Mouse (Mus musculus) gonadal fat pad, adult 2 months (tissue): ENCODE data around the gene Mgat3. TPM values are rescaled to one million over a fixed set of nuclear protein-coding genes. Genes with fewer than 3 reads are reported as not detected.

Source experiments
- DNase-seq: peaks from one replicate; pipeline ENCODE4 v3.0.0-alpha.2; 2012; ENCODE audit warnings: low read depth
- polyA plus RNA-seq: library from polyadenylated mRNA; depleted of rRNA; stranded (reverse); fragments of >200 nt; gene quantifications from 2 replicates; pipeline ENCODE4 v1.2.3, GENCODE M21; 2012

Mgat3 gene
- polyA plus RNA-seq, 1 experiment: 10.2 TPM

DNA sequence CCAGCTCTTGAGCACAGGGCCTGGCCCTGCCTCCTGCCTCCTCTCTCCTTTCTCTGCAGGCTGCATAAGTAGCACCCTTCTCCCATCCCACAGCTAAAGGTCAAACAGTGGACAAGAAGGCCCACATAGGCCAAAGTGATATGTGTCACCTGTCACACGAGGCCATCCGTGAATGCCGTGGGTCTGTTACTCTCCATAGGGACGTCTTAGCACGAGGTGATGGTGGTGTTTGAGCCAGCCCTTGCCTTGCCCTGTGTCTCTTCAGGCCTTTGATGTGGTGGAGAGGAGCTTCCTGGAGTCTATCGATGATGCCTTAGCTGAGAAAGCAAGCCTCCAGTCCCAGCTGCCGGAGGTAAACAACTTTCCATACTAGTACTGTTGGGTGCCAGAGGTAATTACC lies 24.0 kb upstream of the Mgat3 start:
- DNase-seq: no peak

DNA sequence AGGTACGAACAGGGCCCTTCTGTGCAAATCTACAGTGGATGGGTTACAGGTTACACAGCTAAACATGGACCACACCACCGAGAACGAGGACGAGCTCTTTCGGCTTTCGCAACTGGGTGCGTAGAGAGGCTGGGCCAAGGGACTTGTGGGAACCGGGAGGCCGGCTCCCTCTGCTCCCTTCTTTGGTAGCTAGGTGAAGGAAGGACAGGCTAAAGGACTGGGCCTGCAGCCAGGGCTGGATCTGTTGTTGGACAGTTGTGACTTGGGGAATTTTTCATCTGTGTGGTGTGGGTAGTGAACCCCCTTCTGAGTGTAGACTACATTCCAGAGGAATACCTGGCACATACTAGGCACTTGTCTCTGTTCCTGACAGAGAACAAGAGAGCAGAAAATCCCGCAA lies 20.9 kb upstream of the Mgat3 start:
- no peak for DNase-seq

DNA sequence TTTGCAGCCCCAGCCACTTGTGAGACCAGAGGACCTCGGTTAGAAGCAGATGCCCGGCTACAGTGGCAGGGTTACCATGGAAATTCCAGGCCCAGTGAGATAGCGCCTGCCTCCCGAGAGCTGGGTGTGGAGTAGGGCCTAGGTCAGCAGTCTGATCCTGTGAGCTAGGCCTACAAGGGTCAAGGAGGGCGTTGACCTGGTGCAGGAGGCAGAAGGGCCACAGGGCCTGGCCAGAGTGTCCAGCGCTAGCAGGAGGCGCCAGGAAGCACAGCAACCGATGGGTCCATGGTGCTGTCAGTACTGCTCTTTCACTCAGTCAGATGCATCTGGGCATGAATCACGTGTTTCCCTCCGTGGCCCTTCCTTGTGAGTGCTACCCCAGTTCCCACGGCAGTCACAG lies 19.8 kb upstream of the Mgat3 start:
- DNase-seq: no peak

DNA sequence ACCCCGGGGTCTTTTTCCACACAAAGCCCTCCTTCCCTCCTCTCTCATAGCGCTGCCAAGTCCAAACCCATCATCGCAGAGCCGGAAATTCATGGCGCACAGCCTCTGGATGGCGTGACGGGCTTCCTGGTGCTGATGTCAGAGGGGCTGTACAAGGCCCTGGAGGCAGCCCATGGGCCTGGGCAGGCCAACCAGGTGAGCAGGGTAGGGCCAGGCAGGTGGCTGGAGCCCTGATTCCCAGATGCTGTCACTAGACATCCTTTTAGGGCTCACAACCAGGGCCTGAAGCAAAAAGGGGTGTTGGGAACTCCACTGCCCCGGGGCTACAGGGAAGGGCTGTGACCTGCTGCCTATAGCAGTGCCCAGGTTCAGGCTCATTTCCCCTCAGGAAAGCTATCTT lies 17.8 kb upstream of the Mgat3 start:
- no peak for DNase-seq

DNA sequence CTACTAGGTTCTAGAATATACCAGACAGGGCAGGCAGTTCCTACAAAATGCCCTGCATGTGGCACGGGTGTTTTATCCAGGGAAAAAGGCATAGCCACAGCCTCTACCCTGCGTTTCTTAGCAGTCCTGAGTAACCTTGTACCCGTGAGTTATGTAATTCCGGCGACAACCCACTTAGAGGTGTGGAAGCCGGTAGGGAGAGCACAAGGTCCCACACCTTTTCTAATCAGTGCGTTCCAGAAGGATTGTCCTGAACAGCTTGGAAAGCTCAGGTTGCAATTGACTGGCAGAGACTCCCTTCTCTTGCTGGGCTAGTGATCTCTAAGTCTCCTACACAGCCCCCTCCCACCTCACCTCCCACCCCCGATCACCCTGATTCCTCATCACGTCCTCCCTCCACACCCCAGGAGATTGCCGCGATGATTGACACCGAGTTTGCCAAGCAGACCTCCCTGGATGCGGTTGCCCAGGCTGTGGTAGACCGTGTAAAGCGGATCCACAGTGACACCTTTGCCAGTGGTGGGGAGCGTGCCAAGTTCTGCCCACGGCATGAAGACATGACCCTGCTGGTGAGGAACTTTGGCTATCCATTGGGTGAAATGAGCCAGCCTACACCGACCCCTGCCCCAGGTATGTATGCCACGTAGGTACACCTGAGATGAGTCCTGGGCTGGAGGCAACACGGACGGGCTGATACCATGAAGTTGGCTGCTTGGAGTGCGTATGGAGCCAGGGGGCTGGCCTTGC lies 16.2 kb upstream of the Mgat3 start:
- no peak for DNase-seq

DNA sequence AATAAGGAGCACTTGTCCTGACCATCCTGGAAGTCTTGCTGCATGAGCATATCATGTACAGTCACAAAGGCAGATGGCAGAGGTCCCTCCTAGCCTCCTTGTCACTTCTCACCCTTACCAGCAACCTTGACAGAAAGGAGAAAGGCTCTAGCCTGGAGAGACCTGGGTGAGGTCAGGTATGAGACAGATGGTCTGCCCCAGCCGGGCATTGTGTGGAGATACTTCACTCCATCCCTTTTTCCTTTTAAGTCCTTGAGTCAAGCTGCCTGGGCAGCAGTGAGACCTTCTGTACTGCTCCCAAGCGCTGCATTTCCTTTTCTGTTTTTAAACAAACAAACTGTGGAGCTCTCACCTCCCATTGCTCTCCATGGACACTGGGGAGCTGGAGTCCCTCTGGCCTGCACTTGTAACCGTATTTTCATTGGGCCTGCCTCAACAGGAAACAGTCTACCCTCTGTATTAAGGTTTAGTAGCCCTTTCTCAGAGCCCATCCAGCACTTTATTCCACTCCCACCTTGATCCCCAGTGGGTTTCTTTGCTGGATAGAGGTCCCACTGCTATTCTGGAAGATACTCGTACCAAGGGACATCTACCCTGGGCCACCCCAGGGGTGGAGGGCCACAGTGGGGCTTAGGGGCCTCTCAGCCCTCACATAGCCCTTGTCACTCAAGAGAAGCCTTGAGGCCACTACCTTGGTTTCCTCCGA lies 15.4 kb upstream of the Mgat3 start:
- DNase-seq: no peak

DNA sequence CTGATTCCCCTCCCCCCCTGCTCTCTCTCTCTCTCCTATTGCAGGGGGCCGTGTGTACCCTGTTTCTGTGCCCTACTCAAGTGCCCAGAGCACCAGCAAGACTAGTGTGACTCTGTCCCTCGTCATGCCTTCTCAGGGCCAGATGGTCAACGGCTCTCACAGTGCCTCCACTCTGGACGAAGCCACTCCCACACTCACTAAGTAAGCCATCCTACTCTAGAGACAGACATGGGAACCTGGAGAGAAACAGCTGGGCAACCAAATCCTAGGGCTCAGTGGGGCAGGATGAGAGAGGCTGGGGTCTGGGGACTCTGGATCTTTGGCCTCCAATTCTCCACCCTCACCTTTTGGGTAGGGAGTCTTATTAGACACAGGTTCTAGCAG lies 14.8 kb upstream of the Mgat3 start:
- no peak for DNase-seq

DNA sequence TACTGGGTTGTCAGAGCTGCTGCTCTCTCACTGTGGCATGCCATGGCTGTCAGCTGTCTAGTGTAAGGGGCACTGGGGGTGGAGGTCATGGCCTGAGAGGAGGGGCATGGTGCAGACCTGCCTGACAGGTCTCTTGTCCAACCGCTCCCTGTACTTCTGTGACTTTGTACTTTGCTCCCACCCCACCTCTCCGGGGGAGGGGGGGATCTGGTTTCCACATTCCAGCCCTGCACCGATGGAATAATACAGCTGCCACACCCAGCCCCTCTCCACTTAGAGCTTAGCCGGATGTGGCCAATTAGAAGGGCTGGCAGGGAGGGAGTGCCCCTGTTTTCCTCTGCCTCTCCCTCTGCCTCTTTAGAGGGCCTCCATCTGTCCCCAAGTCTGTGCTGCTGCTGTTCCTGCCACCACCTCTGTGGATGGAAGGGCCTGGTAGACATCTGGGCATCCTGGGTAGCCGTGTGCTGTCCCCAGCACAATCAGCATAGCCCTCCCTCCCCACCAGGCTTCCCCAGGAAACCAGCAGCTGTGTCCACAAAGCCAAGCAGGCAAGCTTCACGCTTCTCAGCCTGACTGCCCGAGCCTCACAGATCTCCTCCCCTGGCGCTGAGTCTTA lies 14.1 kb upstream of the Mgat3 start:
- DNase-seq: no peak

DNA sequence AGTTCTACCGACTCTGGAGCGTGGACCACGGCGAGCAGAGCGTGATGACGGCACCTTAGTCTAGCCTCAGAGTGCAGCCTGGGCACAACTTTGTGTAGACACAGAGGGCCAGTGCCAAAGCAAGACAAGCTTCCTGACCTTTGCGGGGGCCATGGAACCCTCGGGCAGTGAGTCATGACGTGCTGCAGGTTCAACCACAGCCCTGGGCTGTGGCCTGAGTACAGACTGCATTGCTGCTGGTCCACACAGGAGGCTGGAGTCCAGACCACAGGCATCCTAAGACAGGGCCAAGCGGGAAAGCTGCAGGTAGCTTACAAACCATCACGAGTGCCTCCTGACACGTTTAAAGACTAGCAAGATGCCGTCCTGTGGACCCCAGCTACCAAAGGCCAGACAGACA lies 13.3 kb upstream of the Mgat3 start:
- DNase-seq: no peak

DNA sequence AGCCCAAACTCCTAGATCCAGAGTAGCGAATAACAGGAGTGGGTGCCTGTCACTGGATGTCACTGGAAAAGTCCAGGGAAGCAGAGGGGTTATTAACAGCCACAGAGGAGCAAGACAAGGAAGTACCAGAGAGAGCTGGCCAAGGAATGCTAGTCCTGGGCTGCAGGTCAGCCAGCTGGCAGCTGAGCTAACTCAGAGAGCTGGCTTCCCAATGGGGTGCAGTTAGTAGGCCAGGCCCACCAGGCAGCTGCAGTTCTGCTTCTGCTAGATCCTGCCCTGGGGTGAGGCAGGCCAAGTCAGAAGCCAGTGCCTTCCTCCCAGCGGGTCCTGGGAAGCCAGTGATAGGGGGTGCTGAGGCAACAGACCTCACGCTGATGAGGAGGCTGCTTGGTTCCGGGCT lies 12.8 kb upstream of the Mgat3 start:
- no peak for DNase-seq

DNA sequence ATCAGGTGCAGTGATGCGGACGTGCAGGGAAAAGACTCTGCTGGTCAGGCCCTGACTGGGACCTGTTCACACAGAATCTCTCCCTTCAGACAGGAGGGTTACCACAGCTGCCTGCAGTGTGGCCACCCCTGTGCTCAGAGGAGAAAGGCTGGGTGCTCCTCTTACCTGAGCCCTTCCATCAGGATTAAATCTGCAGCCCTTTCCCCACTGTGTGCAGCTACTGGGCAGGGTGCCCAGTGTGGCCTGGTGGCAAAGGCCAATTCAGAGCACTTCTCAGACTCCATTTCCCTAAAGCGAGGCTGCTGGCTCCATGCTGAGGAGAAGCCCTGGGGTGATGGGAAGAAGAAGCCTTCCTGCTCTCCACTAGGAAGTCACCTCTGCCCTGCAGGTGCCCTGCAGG lies 12.3 kb upstream of the Mgat3 start:
- DNase-seq: no peak

DNA sequence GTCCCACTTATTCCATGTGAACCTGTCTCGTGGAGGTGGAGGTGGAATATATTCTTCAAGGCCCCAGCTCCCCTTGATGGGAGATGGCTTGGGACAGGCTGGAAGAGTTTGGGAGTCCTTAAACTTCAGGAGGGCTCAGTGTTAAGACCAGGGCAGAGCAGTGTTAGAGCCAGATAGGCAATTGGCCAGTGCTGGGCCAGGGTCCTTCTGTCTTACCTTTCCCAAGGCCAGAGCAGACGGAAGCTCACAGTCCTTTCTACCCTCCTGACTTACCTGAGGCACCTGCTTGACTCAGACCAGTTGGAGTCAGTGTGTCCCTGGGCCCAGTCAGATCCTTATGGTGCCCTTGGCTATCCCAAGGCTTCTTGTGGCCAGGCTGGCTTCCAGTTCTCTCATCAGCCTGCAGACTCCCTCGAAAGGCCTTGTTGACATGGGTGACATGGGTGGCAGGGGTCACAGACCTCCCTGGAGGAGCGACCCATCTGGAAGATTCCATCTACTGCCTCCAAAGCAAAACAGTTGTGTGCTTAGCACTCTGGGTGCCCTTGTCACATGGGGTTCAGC lies 11.0 kb upstream of the Mgat3 start:
- no peak for DNase-seq

DNA sequence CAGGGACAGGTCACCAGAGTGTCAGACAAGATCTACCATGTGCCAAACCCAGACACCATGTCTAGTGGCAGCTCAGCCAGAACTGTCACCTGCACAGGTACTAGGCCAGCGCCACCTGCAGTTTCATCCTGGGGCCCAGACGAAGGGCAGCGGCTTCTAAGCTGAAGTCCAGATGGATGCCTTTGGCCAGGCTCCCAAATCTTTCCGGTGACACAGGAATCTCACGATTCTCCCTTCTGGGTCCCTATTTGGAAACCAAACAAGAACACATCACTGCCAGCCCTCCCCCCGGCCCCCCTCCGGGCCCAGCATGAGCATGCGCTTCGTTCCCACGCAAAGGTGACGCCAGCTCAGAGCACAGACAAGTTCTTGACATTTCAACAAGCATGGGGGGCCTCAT lies 10.2 kb upstream of the Mgat3 start:
- DNase-seq: no peak

DNA sequence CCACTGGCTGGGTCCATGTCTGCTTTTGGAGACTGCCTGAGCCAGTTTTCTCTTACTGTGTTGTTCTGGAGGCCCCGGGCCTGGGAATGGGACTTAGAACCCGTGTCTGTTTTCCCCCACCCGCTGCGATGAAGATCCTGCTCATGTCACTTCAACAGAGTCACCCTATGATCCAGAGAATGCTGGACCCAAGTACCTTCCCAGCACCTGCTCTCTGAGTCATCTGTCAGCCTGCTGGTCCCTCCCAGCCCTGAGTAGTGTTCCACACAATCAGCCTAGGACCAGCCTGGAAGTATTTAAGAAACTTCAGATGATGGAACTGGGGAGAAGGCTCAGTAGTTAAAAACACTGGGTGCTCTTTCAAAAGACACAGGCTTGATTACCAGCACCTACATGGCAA lies 9.8 kb upstream of the Mgat3 start:
- DNase-seq: no peak

DNA sequence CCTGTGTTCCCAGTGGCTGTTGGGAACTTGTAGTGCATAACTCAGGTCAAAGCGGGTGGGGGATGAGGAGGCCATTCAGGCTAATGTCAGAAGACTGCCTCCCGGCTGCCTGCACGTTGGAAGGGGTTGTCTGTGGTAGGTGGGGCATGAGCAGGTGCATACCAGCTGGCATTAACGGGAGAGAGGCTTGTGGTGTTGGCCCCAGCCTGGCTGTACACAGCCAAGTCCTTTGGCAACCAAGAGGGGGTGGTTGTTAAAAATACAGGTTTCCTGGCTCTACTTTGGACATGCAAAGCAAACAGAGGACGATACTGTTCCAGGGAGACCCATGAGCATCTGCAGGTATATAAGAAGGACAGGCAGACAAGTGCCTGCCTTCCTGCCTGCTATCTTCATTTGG lies 8.1 kb upstream of the Mgat3 start:
- DNase-seq: no peak

DNA sequence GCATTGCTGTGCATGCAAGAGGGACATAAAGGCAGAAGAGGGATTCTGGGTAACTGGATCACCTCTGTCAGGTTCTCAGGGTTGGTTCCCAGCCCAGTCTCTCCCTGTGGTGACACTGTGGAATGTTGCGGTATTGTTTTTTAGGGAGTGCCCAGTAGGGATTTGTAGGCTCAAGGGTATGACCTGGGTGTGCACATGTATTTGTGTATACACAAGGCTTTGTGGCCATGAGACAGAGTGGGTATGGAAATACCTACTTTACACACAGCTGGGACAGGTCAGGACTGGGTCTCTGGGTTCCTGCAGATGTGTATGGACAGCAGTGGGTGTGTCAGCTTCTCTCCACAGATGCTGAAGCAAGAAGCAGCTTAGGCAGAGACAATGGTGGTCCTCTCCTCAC lies 4.0 kb upstream of the Mgat3 start:
- no peak for DNase-seq

DNA sequence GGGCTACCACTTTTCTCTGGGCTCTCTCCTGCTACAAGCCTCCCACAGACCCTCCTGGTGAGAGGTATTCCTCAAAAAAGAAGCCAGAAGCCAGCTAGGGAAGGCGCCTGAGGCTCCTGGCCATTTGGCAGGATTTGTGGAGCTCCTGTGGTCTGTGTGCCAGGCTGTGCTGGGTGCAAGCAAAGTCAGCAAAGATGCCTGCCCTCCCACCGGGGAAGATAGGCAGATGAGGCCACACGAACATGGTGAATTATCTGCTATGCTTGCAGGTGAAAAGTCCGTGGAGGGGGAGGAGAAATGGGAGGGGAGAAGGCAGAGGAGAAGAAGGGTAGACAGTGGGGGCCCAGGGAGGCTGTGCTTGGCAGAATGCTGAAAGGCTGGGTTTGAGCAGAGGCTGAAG lies 3.2 kb upstream of the Mgat3 start:
- DNase-seq: no peak

DNA sequence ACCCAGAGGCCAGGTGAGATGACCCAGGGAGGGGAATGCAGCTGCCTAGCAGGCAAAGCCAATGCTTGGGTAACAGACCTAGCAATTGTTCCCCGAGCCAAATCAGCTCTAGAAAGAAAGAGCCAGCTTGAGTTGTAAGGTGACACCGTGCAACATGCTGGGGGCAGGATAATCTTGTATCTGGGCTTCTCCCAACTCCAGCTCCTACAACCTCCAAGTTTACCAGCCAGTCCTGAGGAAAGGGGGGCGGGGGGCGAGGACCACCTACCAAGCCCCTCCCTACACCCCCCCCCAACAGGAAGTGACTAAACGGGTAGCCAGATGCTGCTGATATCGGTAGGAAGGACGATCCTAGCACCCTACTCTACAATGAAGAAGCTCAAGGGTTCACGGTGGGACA lies 2.2 kb upstream of the Mgat3 start:
- DNase-seq: no peak

DNA sequence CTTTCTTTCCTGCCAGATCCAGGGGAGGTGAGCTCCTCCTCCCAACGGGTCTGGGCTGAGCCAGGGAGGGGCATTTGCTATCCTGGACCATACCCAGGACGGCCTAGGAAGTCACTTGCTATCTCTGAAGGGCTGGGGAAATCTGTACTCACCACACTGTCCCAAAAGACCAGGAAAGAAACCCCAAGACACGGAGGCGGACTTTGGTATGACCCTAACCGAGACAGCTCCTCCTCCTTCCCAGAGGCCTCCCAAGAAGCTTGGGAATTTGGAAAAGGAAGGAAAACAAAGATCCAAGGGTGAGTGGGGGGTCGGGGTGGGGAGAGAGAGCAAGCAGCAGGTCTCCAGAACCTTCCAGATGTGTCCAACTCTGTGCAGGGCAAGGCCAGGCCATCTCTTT lies 1.7 kb upstream of the Mgat3 start:
- DNase-seq: no peak

DNA sequence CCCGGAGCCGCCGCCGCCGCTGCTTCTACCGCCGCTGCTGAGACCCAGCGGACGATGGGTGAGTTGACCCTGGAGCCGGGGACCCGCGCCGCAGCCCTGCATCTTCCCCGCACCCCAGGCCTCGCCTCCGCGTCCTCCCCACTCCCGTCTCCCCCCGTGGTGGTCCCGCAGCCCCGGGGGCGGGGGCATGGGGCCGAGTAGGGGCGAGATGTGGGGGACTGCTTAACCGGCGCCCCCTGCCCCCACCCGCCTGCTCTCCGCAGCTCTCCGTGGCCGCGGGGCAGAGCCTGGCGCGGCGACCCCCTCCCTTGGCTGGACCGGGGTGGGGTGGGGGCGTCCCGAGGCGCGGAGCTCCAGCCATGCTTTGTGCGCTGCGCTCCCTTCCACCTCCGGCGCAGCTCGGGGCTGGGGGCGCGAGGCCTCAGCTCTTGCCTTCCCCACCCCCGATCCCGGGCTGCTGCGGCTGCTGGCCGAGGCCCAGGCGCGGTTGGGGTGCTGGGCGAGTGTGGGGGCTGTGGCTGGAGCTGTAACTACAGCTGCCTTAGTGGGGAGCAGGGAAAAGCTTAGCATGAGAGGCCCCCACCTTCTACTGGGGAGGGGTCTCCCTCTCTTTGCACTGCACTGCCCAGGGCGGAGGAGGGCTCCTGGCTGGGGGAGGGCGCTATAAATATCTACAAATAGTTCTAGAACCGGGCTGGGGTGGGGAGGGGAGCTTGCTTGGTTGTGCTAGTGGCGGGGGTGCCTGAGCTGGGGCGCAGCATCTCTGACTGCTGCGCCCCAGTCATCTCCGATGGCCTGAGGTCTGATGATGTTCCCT lies 468 bp downstream of the Mgat3 start:
- DNase-seq: no peak

DNA sequence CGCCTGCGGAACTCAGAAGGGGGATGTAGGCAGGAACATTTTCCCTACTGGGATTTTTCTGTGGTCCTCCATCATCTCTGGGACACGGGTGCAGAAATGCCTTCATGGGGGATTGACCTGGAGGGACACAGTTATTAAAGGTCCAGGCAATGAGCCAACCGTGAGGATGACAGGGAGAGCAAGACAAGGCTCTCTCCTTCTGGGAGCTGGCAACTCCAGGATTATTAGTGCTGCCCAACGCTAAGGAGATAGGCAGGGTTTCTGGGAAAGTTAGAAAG lies 1.0 kb downstream of the Mgat3 start:
- no peak for DNase-seq

DNA sequence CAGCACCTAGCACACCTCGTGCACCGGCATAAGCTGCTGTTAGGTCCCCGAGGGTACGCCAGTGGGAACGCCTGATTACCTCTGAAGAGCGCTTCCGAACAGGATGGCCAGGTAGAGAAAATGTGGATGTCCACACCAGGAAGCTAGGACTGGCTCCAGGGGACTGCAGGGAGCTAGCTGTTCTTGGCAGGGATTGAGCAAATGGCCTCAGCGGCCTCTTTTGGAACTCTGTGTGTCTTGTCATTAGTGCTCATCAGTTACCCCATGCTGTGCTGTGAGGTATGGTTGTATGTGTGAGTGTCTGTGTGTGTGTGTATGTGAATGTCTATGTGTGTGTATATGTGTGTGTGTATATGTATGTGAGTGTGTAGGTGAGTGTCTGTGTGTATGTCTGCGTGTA lies 1.8 kb downstream of the Mgat3 start:
- no peak for DNase-seq

DNA sequence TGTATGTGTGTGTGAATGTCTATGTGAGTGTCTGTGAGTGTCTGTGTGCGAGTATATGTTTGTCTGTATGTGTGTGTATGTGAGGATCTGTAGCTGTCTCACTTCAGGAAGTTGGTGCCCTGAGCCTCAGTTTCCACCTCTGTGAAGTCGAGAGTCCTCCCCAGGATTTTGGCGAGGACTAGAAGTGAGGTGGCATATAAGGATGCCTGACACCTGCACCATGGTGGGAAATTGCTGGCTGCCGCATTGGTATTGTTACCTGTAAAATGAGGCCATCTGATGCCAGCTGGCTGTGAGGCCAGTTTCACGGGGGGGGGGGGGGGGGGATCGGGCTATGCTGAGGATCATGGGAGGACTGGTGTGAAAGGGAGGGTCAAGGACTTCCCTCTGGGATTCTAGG lies 2.2 kb downstream of the Mgat3 start:
- no peak for DNase-seq
